Mouse (Mus musculus) lung, adult 2 months (tissue): ENCODE data around the gene Katnb1.

ENCODE experiments used
- CTCF ChIP-seq: fragments of 200-500 bp; IDR thresholded peaks from 2 replicates; pipeline ENCODE4 v1.5.1; 2011; ENCODE audit warnings: mild to moderate bottlenecking, low read length, control low read depth; ENCODE audit not compliant: insufficient read depth
- POLR2A ChIP-seq: fragments of 200-500 bp; IDR thresholded peaks from 2 replicates; pipeline ENCODE4 v1.6.1; 2011; ENCODE audit warnings: low read depth, mild to moderate bottlenecking, control low read depth, low read length, borderline replicate concordance; ENCODE audit errors: extremely low read depth

- TF ChIP-seq CTCF (no peak), POLR2A (no peak)
Measured at GRCm38 (mm10) chr8:95140555-95140954, 59.6 kb downstream of the Katnb1 start.
